Mouse (Mus musculus) lung, postnatal 0 days (tissue): ENCODE measurements around the gene Chrdl2. TPM values are rescaled to one million over a fixed set of nuclear protein-coding genes. Genes with fewer than 3 reads are reported as not detected.

Experiments
- ATAC-seq: fragments of 200-750 bp; cut with Nextera tagmentation; 2 replicates; pipeline ENCODE4 v1.8.0; 2017; ENCODE audit warnings: moderate library complexity
- DNase-seq: peaks from one replicate; pipeline ENCODE4 v3.0.0-alpha.2; 2016; ENCODE audit warnings: low spot score
- H3K27ac ChIP-seq: fragments of 300-500 bp; sonication (generic); 2 replicates; pipeline ENCODE4 v1.5.1; 2014; ENCODE audit warnings: antibody characterized with exemption, mild to moderate bottlenecking, low read length, mixed read lengths
- H3K27me3 ChIP-seq: fragments of 300-500 bp; sonication (generic); replicated peaks from 2 replicates; pipeline ENCODE4 v1.6.1; 2014; ENCODE audit warnings: low read length, mixed read lengths; ENCODE audit not compliant: insufficient read depth
- H3K36me3 ChIP-seq: fragments of 300-500 bp; sonication (generic); 2 replicates; pipeline ENCODE4 v1.6.1; 2014; ENCODE audit warnings: low read length, mixed read lengths; ENCODE audit not compliant: insufficient read depth
- H3K4me1 ChIP-seq: fragments of 300-500 bp; sonication (generic); 2 replicates; pipeline ENCODE4 v1.6.1; 2014; ENCODE audit warnings: antibody characterized with exemption, low read depth, low read length, mixed read lengths; ENCODE audit not compliant: insufficient read depth
- H3K4me2 ChIP-seq: fragments of 300-500 bp; sonication (generic); replicated peaks from 2 replicates; pipeline ENCODE4 v1.6.1; 2014; ENCODE audit warnings: low read depth, mild to moderate bottlenecking, low read length, moderate library complexity, mixed read lengths
- H3K4me3 ChIP-seq: fragments of 300-500 bp; sonication (generic); 2 replicates; pipeline ENCODE4 v1.5.1; 2014; ENCODE audit warnings: low read depth, low read length
- H3K9ac ChIP-seq: fragments of 300-500 bp; sonication (generic); replicated peaks from 2 replicates; pipeline ENCODE4 v1.6.1; 2014; ENCODE audit warnings: low read depth, mild to moderate bottlenecking
- H3K9me3 ChIP-seq: fragments of 300-500 bp; sonication (generic); 2 replicates; pipeline ENCODE4 v1.6.1; 2016; ENCODE audit warnings: low read length, mixed read lengths
- CTCF ChIP-seq: IDR thresholded peaks from 2 replicates; pipeline ENCODE4 v1.5.1; 2016; ENCODE audit warnings: antibody characterized with exemption, mild to moderate bottlenecking
- EP300 ChIP-seq: IDR thresholded peaks from 2 replicates; pipeline ENCODE4 v1.6.1; 2016; ENCODE audit warnings: antibody characterized with exemption, mild to moderate bottlenecking, control low read depth
- WGBS: fragments of 180-500 bp; shearing (Covaris S2); extraction: QIAGEN DNeasy Blood & Tissue Kit; methylation state at CpG from one replicate; pipeline ENCODE4 v1.1.7; 2014; 5-methylcytosine and 5-hydroxymethylcytosine counted together
- polyA plus RNA-seq: library from polyadenylated mRNA; unstranded; fragments of >200 nt; fragmentation: Nextera tagmentation; extraction: Ambion mirVana; gene quantifications from 2 replicates; pipeline ENCODE4 v1.2.1, GENCODE M21; 2015

The Chrdl2 gene
- polyA plus RNA-seq, 1 experiment from 2014 or later = 0.11 TPM

DNA sequence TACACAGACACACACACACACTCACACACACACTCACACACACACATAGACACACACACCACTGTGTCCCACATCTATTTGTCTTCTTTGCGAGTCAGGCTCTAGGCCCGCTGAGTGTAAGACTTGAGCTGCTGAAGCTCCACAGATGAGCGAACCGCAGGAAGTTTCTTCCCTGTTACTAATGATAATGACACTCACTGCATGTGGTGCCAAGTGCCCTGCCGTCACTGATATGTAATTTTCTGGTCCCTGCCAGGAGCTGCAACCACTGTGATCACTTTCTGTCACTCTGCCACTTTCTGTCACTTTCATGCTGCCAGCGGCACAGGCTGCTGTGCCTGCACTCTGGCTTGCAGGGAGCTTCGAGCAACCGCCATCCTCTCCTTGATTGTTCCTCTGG is 6.1 kb downstream of the Chrdl2 start:
- Histone ChIP-seq H3K4me3 (no peak overlapping the region), H3K4me1 (no peaks in the 10 kb centered on the region), H3K27me3 (peaks cover 16% of the 10 kb centered on the region; the same call in 1 of the 2 replicates), H3K9me3 (no peaks in the 10 kb centered on the region), H3K36me3 (no peaks in the 10 kb centered on the region), H3K9ac (no peak overlapping the region), H3K27ac (no peak overlapping the region), H3K4me2 (no peak overlapping the region)
- DNase-seq (no peak), ATAC-seq (no peak)
- TF ChIP-seq CTCF (no peak), EP300 (no peak)
- WGBS = 47% methylated on average over 8 of the region's 8 CpGs

DNA sequence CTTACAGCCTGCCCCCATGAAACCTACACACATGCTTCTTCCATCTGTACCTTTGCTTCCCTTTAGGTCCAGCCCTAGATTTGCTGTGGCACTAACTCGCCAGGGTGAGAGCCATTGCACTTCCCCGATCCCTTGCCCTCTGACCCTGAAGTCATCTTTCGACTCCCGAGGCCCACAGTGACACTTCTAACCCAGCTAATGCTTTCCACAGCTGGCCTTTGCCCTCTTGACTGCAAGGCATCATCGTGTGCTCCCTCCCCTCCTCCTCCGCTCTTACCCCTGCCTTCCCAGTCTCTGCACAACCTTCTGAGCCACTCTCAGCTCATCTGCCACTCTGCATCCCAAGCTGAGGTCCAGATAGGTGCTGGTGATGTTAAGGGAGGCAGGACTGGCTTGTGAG is 6.5 kb downstream of the Chrdl2 start:
- DNase-seq (no peak), ATAC-seq (no peak)
- Histone ChIP-seq H3K27ac (no peak overlapping the region), H3K27me3 (peaks cover 16% of the 10 kb centered on the region; the same call in 1 of the 2 replicates), H3K9me3 (no peaks in the 10 kb centered on the region), H3K9ac (no peak overlapping the region), H3K4me3 (no peak overlapping the region), H3K4me1 (no peaks in the 10 kb centered on the region), H3K4me2 (no peak overlapping the region), H3K36me3 (no peaks in the 10 kb centered on the region)
- WGBS = 32% methylated on average over 6 of the region's 6 CpGs
- TF ChIP-seq EP300 (no peak), CTCF (no peak)

DNA sequence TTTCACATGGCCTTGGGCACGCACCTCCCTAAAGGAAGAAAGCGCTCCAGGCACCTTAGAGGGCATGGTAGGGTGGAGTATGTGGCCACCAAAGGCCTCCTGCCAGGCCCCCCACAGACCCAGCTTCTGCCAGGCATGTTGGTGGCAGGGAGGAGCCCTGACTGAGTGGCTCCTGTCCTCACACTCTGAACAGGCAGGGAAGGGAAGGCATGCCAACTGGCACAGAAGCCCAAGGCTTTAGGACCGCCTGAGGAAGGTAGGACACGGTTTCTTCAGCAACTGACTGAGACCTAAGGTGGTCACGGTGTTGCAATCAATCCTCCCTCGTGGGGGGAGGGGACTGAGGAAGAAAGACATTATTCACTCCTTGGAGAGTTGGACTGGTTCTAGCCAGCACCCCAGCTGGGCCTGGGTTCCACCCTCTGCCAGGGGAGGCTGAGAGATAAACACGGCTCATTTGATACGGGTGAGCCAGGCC is 8.2 kb downstream of the Chrdl2 start:
- Histone ChIP-seq H3K4me2 (no peak overlapping the region), H3K4me1 (no peaks in the 10 kb centered on the region), H3K27me3 (peaks cover 2% of the 10 kb centered on the region; the same call in 1 of the 2 replicates), H3K36me3 (no peaks in the 10 kb centered on the region), H3K4me3 (no peak overlapping the region), H3K9ac (no peak overlapping the region), H3K9me3 (no peaks in the 10 kb centered on the region), H3K27ac (no peak overlapping the region)
- TF ChIP-seq EP300 (no peak), CTCF (no peak)
- no peak for ATAC-seq
- WGBS = 48% methylated on average over 8 of the region's 8 CpGs
- DNase-seq = no peak

DNA sequence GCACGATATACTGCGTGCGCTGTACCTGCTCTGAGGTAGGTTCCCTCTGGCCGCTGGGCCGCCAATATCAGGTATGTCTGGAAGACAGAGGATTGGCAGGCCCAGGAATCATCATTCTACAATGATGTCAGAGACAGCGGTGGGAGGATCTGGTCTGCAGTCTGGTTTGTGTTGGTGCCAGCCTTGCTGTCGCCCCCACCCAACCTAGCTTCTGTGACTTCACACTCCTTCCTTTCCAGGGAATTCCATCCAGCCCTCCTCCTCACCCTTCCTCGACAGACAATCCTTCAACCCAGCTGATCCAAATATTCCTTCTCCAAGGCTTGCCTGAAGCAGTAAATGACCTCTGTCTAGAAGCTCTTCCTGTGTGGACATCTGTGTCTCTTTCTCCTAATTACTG is 11.1 kb downstream of the Chrdl2 start:
- ATAC-seq (no peak), DNase-seq (no peak)
- H3K9ac ChIP-seq = no peak overlapping the region
- H3K9me3 ChIP-seq = no peaks in the 10 kb centered on the region
- no peak overlapping the region for H3K4me3 ChIP-seq
- no peaks in the 10 kb centered on the region for H3K4me1 ChIP-seq
- TF ChIP-seq CTCF = no peak
- no peak for TF ChIP-seq EP300
- no peaks in the 10 kb centered on the region for H3K27me3 ChIP-seq
- no peaks in the 10 kb centered on the region for H3K36me3 ChIP-seq
- WGBS = 79% methylated on average over 8 of the region's 8 CpGs
- no peak overlapping the region for H3K4me2 ChIP-seq
- no peak overlapping the region for H3K27ac ChIP-seq

DNA sequence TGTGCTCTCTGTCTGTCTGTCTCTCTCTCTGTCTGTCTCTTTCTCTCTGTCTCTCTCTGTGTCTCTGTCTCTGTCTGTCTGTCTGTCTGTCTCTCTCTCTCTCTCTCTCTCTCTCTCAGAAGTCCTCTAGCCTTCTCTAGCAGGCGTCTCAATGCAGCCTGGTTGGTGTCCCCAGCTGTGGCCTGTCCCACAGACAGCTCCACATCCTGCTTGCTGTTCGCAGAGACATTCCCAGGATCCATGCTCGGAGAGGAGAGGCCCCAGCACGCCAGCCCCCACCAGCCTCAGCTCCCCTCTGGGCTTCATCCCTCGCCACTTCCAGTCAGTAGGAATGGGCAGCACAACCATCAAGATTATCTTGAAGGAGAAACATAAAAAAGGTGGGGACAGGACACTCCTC is 21.4 kb downstream of the Chrdl2 start:
- Histone ChIP-seq H3K27me3 (no peaks in the 10 kb centered on the region), H3K9ac (no peak overlapping the region), H3K4me2 (no peak overlapping the region), H3K4me1 (no peaks in the 10 kb centered on the region), H3K4me3 (no peak overlapping the region), H3K9me3 (no peaks in the 10 kb centered on the region), H3K36me3 (no peaks in the 10 kb centered on the region), H3K27ac (no peak overlapping the region)
- ATAC-seq = peak; percentile 49; the same call in 1 of the 2 replicates
- WGBS = 40% methylated on average over 5 of the region's 5 CpGs
- TF ChIP-seq EP300 = no peak
- DNase-seq = no peak

DNA sequence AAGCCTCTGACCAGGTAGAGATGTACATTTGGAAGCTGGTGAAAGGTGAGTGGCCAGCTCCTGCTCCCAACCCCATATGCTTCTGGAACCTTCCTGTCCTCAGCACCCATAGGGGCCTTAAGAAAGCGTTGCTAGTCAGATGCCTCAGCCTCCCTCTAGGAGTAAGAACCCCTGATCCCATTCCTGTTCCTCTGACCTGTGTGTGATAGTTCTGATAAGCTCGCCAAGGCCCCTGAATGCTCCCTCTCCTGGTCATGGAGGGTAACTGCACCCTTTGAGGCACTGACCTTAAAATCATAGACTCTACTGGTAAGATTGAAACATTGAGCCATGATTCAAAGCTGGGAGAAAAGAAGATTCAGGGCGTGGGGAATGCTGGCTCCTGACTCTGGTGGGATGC is 23.3 kb downstream of the Chrdl2 start:
- Histone ChIP-seq H3K36me3 (no peaks in the 10 kb centered on the region), H3K4me1 (no peaks in the 10 kb centered on the region), H3K27me3 (no peaks in the 10 kb centered on the region), H3K9me3 (no peaks in the 10 kb centered on the region), H3K27ac (no peak overlapping the region), H3K4me3 (no peak overlapping the region), H3K4me2 (no peak overlapping the region), H3K9ac (no peak overlapping the region)
- 24% methylated on average over 3 of the region's 3 CpGs for WGBS
- TF ChIP-seq EP300 = no peak
- peak; percentile 90 for TF ChIP-seq CTCF
- no peak for ATAC-seq
- DNase-seq = peak; percentile 56
